In genomic region chr6:92572139-92572538, GRCm38 (mm10) we compare ENCODE assay signal across 18 mouse cellular contexts.
DNase-seq lines count a peak whose midpoint lies in the region; ATAC-seq and TF ChIP-seq lines count a peak whose summit lies in the region.
"Had no signal": no experiment of that assay in that cellular context is flagged by ENCODE, and none has a peak within 500 bp of the region (broad histone marks: within the 10 kb centered on the region; RNA-seq: fewer than 3 reads in every experiment).

No protein-coding gene starts in this region.

- H3K27ac ChIP-seq in heart, embryonic 10.5 days: no peak overlapping the region
- no peak overlapping the region for H3K27ac ChIP-seq in heart, adult 2 months
- H3K27ac ChIP-seq: embryonic facial prominence, embryonic 13.5 days; forebrain, embryonic 12.5 days; gastrocnemius, adult 2 months; hindbrain, embryonic 15.5 days had no signal

- H3K9ac ChIP-seq in heart, adult 2 months (ENCODE audit: low read depth, low read length): no peak overlapping the region
- H3K9ac ChIP-seq: embryonic facial prominence, embryonic 13.5 days; forebrain, embryonic 12.5 days; heart, embryonic 12.5 days; hindbrain, embryonic 15.5 days had no signal

- H3K4me1 ChIP-seq in heart, embryonic 10.5 days: peaks cover 3% of the 10 kb centered on the region; the same call in 1 of the 2 replicates
- H3K4me1 ChIP-seq in heart, adult 2 months (ENCODE audit: control insufficient read depth, insufficient read depth, low read length): no peaks in the 10 kb centered on the region
- H3K4me1 ChIP-seq in megakaryocyte, embryonic 14.5 days: no peaks in the 10 kb centered on the region
- H3K4me1 ChIP-seq: embryonic facial prominence, embryonic 13.5 days had no signal

- ATAC-seq in megakaryocyte, adult 5-6 weeks (ENCODE audit: poor library complexity, severe bottlenecking): no peak

- WGBS in heart, embryonic 10.5 days: 88% methylated on average over 3 of the region's 3 CpGs
- 57% methylated on average over 3 of the region's 3 CpGs for WGBS in heart, adult 2 months

- intact Hi-C loops in heart, adult 2 months (cut with DNase I): no loop called here

- no peak for TF ChIP-seq POLR2A in heart, adult 2 months (IDR thresholded peaks at IDR 0.05; ENCODE audit: insufficient read depth, low read depth, low read length)

- H3K4me3 ChIP-seq in heart, embryonic 10.5 days: no peak overlapping the region
- no peak overlapping the region for H3K4me3 ChIP-seq in heart, adult 2 months
- H3K4me3 ChIP-seq in megakaryocyte, embryonic 14.5 days (replicated peaks): peak overlapping the region; percentile 78
- H3K4me3 ChIP-seq: embryonic facial prominence, embryonic 13.5 days; forebrain, embryonic 12.5 days; gastrocnemius, adult 2 months; heart, embryonic 12.5 days; hindbrain, embryonic 15.5 days had no signal

- H3K79me2 ChIP-seq in heart, adult 2 months (replicated peaks; ENCODE audit: control insufficient read depth, insufficient read depth, low read length): no peaks in the 10 kb centered on the region

- no peak for TF ChIP-seq EP300 in heart, adult 2 months (IDR thresholded peaks at IDR 0.05; ENCODE audit: insufficient read depth, low read depth, low read length)

- H3K27me3 ChIP-seq in heart, embryonic 10.5 days (ENCODE audit: insufficient read depth, poor library complexity, severe bottlenecking): no peaks in the 10 kb centered on the region
- H3K27me3 ChIP-seq in heart, adult 2 months (ENCODE audit: control insufficient read depth, insufficient read depth, low read length): no peaks in the 10 kb centered on the region
- H3K27me3 ChIP-seq in megakaryocyte, embryonic 14.5 days (replicated peaks): no peaks in the 10 kb centered on the region
- H3K27me3 ChIP-seq: embryonic facial prominence, embryonic 13.5 days; forebrain, embryonic 12.5 days; heart, embryonic 12.5 days; hindbrain, embryonic 15.5 days had no signal

- TF ChIP-seq CTCF in heart, adult 2 months (IDR thresholded peaks at IDR 0.05): no peak

- no peaks in the 10 kb centered on the region for H3K9me3 ChIP-seq in heart, embryonic 10.5 days
- peaks cover 13% of the 10 kb centered on the region for H3K9me3 ChIP-seq in megakaryocyte, embryonic 14.5 days
- H3K9me3 ChIP-seq: embryonic facial prominence, embryonic 13.5 days; forebrain, embryonic 12.5 days; heart, embryonic 12.5 days; hindbrain, embryonic 15.5 days had no signal

- DNase-seq in heart, embryonic 10.5 days (ENCODE audit: low spot score): peak; percentile 71
- DNase-seq in heart, adult 2 months: no peak
- peak; percentile 59 for DNase-seq in brain, adult 2 months (ENCODE audit: low read depth, low spot score)
- no peak for DNase-seq in gastrocnemius, postnatal 25 days
- DNase-seq: adrenal gland, adult 8-10 months; adrenal gland, postnatal 36 days; cerebellum, adult 11-12 months; cerebellum, adult 9-10 months; cerebellum, postnatal 25 days; gastrocnemius, adult 2 months; gastrocnemius, postnatal 36 days; heart, adult 18-20 months had no signal

- H3K36me3 ChIP-seq in heart, embryonic 10.5 days: no peaks in the 10 kb centered on the region
- H3K36me3 ChIP-seq in heart, adult 2 months (ENCODE audit: control insufficient read depth, insufficient read depth, low read length): no peaks in the 10 kb centered on the region; the same call in 1 of the 2 replicates
- H3K36me3 ChIP-seq in megakaryocyte, embryonic 14.5 days (replicated peaks; ENCODE audit: low read length): no peaks in the 10 kb centered on the region
- H3K36me3 ChIP-seq: embryonic facial prominence, embryonic 13.5 days; forebrain, embryonic 12.5 days; heart, embryonic 12.5 days; hindbrain, embryonic 15.5 days had no signal

Comparison
In these comparisons a context has a peak if more than half of its experiments do, and no peak if none do; other contexts are left out.
1. DNase-seq: peak in heart, embryonic 10.5 days (single experiment) and brain, adult 2 months (single experiment); none in heart, adult 2 months (0 of 2) and gastrocnemius, postnatal 25 days (single experiment).